Mouse (Mus musculus): ENCODE data around the gene Il4i1. TPM values are rescaled to one million over a fixed set of nuclear protein-coding genes. Genes with fewer than 3 reads are reported as not detected.

Il4i1 gene
- polyA plus RNA-seq, 1 experiment = 1.9 TPM

DNA sequence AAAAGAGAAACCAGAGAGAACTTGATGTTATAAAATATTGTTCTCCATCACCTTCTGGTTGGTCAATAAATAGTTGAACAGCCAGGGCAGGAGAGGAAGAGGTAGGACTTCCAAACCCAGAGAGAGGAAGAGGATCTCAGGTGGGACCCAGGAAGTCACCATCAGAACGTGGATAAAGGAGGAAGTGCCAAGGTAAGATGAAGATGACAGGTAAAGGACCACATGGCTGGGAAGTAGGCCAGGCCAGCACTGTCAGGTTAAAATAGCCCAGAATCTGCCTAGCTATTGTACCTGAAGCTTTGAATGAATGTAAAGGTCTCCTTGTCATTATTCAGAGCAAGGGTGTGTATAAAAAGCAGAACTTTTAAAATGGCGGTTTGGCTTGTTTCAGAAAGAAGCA lies 7.3 kb upstream of the Il4i1 start:
- Histone ChIP-seq H3K27ac (ENCODE audit: insufficient read depth, low read length) (no peak overlapping the region), H3K4me1 (ENCODE audit: control insufficient read depth, insufficient read depth, low read length) (no peaks in the 10 kb centered on the region), H3K4me3 (ENCODE audit: insufficient read depth, low read length) (no peak overlapping the region)
- TF ChIP-seq POLR2A (IDR thresholded peaks at IDR 0.05; ENCODE audit: extremely low read depth, insufficient read depth, low read length) (no peak), CTCF (IDR thresholded peaks at IDR 0.05; ENCODE audit: extremely low read depth, insufficient read depth, low read length) (no peak)

DNA sequence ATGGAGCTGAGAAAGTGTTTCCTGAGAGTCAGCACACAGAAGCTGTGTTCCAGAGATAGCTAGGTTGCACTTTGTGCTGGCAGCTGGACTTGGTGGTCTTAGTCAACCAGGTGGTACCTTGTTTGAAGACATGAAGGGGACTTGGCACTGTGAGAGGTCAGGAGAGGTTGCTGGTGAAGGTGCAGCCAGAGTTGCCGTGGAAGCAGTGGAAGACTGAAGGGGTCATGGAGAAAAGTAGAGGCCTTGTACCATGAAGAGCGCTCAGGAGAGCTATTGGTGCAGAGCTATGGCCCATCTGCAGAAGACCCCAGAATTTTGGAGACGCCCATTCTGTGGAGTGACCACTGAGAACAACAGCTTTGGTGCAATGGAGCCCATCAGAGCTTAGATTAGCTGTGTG lies 6.7 kb upstream of the Il4i1 start:
- no peak overlapping the region for H3K27ac ChIP-seq (ENCODE audit: insufficient read depth, low read length)
- no peaks in the 10 kb centered on the region for H3K4me1 ChIP-seq (ENCODE audit: control insufficient read depth, insufficient read depth, low read length)
- no peak overlapping the region for H3K4me3 ChIP-seq (ENCODE audit: insufficient read depth, low read length)
- TF ChIP-seq CTCF (IDR thresholded peaks at IDR 0.05; ENCODE audit: extremely low read depth, insufficient read depth, low read length) (no peak), POLR2A (IDR thresholded peaks at IDR 0.05; ENCODE audit: extremely low read depth, insufficient read depth, low read length) (no peak)

DNA sequence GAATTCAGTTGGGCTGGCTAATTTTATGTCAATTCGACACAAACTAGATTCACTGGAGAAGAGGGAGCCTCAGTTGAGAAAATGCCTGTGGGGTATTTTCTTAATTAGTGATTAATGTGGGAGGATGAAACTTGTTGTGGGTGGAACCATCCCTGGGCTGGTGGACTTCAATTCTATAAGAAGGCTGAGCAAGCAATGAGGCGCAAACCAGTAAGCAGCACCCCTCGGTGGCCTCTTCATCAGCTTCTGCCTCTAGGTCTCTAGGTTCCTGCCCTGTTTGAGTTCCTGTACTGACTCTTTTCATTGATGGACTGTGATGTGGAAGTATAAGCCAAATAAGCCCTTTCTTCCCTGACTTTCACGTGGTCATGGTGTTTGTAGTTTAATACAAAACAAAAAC lies 5.8 kb upstream of the Il4i1 start:
- Histone ChIP-seq H3K4me1 (ENCODE audit: control insufficient read depth, insufficient read depth, low read length) (peaks cover 2% of the 10 kb centered on the region; the same call in 1 of the 2 replicates), H3K27ac (ENCODE audit: insufficient read depth, low read length) (no peak overlapping the region), H3K4me3 (ENCODE audit: insufficient read depth, low read length) (no peak overlapping the region)
- TF ChIP-seq POLR2A (IDR thresholded peaks at IDR 0.05; ENCODE audit: extremely low read depth, insufficient read depth, low read length) = no peak
- TF ChIP-seq CTCF (IDR thresholded peaks at IDR 0.05; ENCODE audit: extremely low read depth, insufficient read depth, low read length) = no peak

DNA sequence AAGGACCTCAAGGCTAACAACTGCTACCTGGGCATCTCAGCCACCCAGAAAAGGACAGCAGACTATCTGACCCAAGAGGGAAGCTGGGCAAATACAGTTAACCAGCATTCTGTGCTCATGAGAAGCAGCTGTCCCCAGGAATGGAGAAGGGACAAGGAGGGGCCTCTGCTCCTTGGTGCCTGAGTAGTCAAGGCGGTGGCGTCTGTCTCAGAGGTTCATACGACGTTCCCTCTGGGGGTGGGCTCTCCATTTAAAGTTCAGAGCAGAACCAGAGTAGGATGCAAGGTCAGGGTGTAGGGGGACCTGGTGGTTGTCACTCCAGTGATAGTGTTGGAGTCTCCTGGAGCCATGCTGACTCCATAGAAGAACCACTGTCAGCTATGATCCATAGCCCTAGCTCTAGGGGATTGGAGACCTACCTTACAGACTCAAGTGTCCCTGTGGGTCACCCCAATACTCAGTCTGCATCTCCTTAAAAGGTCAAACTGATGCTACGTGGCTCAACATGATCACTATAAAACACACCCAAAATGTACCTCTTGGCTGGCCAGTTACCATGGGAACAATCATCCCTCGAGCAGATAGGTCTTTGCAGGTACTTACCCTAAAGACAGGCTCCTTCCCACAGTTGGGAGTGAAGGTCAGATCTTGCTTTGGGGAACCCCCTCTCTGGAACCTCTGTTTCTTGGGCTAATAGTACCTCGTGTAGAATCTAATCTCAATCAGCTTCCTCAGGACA lies 5.2 kb upstream of the Il4i1 start:
- no peak overlapping the region for H3K27ac ChIP-seq (ENCODE audit: insufficient read depth, low read length)
- peaks cover 2% of the 10 kb centered on the region; the same call in 1 of the 2 replicates for H3K4me1 ChIP-seq (ENCODE audit: control insufficient read depth, insufficient read depth, low read length)
- H3K4me3 ChIP-seq (ENCODE audit: insufficient read depth, low read length) = no peak overlapping the region
- TF ChIP-seq CTCF (IDR thresholded peaks at IDR 0.05; ENCODE audit: extremely low read depth, insufficient read depth, low read length) = no peak
- no peak for TF ChIP-seq POLR2A (IDR thresholded peaks at IDR 0.05; ENCODE audit: extremely low read depth, insufficient read depth, low read length)

DNA sequence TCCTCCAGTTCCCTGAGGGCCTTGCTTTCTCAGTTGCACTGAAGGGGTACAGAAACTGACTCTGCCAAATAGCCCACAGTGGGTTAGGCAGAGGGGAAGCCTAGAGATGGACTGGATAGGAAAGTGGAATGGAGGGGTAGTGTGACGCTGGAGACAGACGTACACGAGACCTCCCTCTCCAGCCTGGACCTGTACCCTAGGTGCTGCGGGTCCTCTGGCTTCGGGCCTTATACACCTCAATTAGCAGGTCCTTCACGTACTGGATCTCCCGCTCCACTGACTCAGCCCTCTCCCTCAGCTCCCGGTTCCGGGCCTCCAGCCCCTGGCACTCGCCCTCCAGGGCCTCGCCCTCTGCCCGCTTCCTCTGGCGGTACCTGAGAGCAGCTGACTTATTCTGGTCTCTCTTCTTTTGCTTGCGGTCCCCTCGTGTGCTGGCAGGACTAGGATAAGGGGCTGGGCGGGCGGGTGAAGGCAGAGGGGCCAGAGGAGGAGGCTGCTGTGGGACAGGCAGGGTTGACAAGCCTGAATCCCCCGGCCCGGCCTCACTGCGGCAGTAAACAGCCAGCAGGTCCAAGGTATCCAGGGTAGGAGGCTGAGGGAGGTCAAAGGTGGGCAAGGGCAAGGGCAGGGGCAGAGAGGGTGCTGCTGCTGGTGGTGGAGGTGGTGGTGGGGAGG lies 3.4 kb upstream of the Il4i1 start:
- TF ChIP-seq CTCF (IDR thresholded peaks at IDR 0.05; ENCODE audit: extremely low read depth, insufficient read depth, low read length) (no peak), POLR2A (IDR thresholded peaks at IDR 0.05; ENCODE audit: extremely low read depth, insufficient read depth, low read length) (no peak)
- peaks cover 6% of the 10 kb centered on the region; the same call in 1 of the 2 replicates for H3K4me1 ChIP-seq (ENCODE audit: control insufficient read depth, insufficient read depth, low read length)
- H3K4me3 ChIP-seq (ENCODE audit: insufficient read depth, low read length) = no peak overlapping the region
- H3K27ac ChIP-seq (ENCODE audit: insufficient read depth, low read length) = no peak overlapping the region

DNA sequence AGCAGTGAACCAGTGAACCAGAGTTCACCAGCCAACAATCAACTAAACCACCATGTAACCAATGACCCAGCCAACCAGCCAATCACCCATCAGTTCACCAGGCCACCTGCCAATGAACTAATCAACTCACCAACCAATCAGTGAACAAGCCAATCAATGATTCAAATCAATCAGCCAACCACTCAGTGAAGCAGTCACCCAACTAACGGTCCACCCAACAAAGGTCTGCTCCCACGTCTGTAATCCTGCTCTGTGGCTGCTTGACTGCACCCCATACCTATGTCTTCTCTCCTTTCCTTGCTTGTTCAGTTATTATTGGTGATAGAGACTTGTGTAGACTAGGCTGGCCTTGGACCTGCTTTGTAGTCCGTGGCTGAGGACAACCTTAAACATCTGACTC lies 2.2 kb upstream of the Il4i1 start:
- no peak for TF ChIP-seq POLR2A (IDR thresholded peaks at IDR 0.05; ENCODE audit: extremely low read depth, insufficient read depth, low read length)
- TF ChIP-seq CTCF (IDR thresholded peaks at IDR 0.05; ENCODE audit: extremely low read depth, insufficient read depth, low read length) = no peak
- H3K4me1 ChIP-seq (ENCODE audit: control insufficient read depth, insufficient read depth, low read length) = peaks cover 12% of the 10 kb centered on the region
- no peak overlapping the region for H3K27ac ChIP-seq (ENCODE audit: insufficient read depth, low read length)
- H3K4me3 ChIP-seq (ENCODE audit: insufficient read depth, low read length) = no peak overlapping the region

DNA sequence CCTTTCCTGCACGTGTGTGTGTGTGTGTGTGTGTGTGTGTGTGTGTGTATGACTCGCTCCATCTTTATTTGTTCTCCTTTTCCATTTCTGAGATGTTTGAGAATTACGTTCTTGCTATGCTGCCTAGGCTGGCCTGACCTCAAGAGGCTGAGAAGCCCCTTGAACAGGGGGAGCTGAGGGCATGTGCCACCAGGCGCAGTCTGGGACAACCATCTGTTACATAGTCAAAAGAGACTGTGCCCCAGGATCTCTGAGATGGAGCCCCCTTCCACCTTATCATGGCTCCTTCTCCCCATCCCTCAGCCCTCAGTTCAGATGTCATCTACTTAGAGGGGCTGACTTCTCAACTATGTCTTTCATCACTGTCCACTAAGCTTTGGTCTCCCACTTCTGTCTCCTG lies 1.8 kb upstream of the Il4i1 start:
- no peak overlapping the region for H3K4me3 ChIP-seq (ENCODE audit: insufficient read depth, low read length)
- TF ChIP-seq POLR2A (IDR thresholded peaks at IDR 0.05; ENCODE audit: extremely low read depth, insufficient read depth, low read length) = no peak
- TF ChIP-seq CTCF (IDR thresholded peaks at IDR 0.05; ENCODE audit: extremely low read depth, insufficient read depth, low read length) = no peak
- H3K27ac ChIP-seq (ENCODE audit: insufficient read depth, low read length) = no peak overlapping the region
- H3K4me1 ChIP-seq (ENCODE audit: control insufficient read depth, insufficient read depth, low read length) = peaks cover 12% of the 10 kb centered on the region

DNA sequence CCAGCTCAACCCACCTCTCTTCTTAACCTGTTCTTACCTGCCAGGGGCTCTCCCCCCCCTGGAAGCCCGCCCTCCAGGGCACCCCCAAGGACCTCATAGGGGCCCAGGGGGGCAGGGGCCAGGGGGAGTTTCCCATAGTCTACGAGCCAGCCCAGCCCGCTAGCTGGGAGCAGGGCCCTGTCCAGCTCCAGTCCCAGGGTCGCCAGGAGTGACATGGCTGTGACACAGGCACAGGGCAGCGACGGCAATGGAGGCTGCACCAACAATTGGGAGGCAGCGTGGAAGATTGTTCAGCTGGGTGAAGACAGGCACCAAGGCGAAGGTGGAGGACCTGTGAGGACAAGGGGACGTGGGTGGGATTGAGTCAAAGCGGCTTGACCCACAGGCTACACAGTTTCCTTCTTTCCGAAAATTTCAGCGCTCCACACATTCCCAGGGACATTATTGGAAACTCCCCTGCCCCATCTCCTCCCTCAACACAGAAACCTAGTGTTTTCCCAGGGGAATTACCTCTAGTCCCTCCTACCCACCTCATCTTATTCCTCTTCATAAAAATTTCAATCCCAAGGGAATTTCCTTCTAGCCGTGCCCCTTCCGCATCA lies 1.1 kb upstream of the Il4i1 start:
- peaks cover 14% of the 10 kb centered on the region for H3K4me1 ChIP-seq (ENCODE audit: control insufficient read depth, insufficient read depth, low read length)
- H3K27ac ChIP-seq (ENCODE audit: insufficient read depth, low read length) = peak overlapping the region; percentile 44; the same call in 1 of the 2 replicates
- no peak for TF ChIP-seq CTCF (IDR thresholded peaks at IDR 0.05; ENCODE audit: extremely low read depth, insufficient read depth, low read length)
- TF ChIP-seq POLR2A (IDR thresholded peaks at IDR 0.05; ENCODE audit: extremely low read depth, insufficient read depth, low read length) = no peak
- peak overlapping the region; percentile 74 for H3K4me3 ChIP-seq (ENCODE audit: insufficient read depth, low read length)

DNA sequence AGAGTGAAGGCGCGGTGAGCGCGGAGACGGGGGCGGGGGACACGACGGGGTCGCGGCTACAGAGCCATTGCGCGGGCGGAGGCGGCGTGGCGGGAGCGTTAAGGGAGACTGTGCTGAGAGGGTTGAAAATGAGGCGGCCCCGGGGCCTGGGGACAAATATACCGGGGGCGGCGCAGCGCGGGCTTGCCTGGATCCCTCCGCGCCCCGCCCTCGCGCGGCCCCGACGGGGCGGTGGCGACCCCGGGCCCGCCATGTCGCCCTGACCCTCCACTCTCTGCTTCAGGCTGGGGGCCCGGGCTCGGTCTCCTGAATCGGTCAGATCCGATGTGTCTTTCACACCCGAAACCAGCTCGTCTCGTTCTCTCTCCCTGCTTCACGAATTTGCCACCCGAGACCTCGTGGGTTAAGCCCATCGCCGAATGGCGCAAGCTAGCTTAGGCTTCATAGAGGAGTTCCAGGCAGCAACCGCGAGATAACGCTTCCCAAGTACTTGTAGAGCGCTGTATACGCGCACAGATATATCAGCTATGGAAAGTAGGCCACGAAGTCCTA lies 359 bp downstream of the Il4i1 start, which contains the start of gene Atf5:
Gene Atf5, minus strand, starts transcription at position 189 of the 552 bp plus-strand sequence.
- Histone ChIP-seq H3K4me1 (ENCODE audit: control insufficient read depth, insufficient read depth, low read length) (peaks cover 14% of the 10 kb centered on the region), H3K27ac (ENCODE audit: insufficient read depth, low read length) (peak within 1 kb of the TSS; percentile 75; the same call in 1 of the 2 replicates), H3K4me3 (ENCODE audit: insufficient read depth, low read length) (peak within 1 kb of the TSS; percentile 74)
- no peak for TF ChIP-seq CTCF (IDR thresholded peaks at IDR 0.05; ENCODE audit: extremely low read depth, insufficient read depth, low read length)
- TF ChIP-seq POLR2A (IDR thresholded peaks at IDR 0.05; ENCODE audit: extremely low read depth, insufficient read depth, low read length) = no peak
